Mouse (Mus musculus) hindbrain, embryonic 11.5 days (tissue): ENCODE results near the gene Phgdh. TPM values are rescaled to one million over a fixed set of nuclear protein-coding genes. Genes with fewer than 3 reads are reported as not detected.

Source experiments
- ATAC-seq: fragments of 200-750 bp; cut with Nextera tagmentation; 2 replicates; pipeline ENCODE4 v1.8.0; 2017; ENCODE audit warnings: mild to moderate bottlenecking, moderate TSS enrichment, moderate library complexity; ENCODE audit not compliant: low FRiP score
- DNase-seq: peaks from one replicate; pipeline ENCODE4 v3.0.0-alpha.2; 2015; ENCODE audit warnings: low spot score
- H3K27ac ChIP-seq: fragments of 300-500 bp; sonication (generic); 2 replicates; pipeline ENCODE4 v1.5.1; 2014; ENCODE audit warnings: mild to moderate bottlenecking, low read depth, low read length
- H3K27me3 ChIP-seq: fragments of 300-500 bp; sonication (generic); 2 replicates; pipeline ENCODE4 v1.6.1; 2014; ENCODE audit warnings: mild to moderate bottlenecking, low read length, moderate library complexity, mixed read lengths; ENCODE audit not compliant: control insufficient read depth, insufficient read depth
- H3K36me3 ChIP-seq: fragments of 300-500 bp; sonication (generic); 2 replicates; pipeline ENCODE4 v1.6.1; 2014; ENCODE audit warnings: mild to moderate bottlenecking, low read length, moderate library complexity, mixed read lengths; ENCODE audit not compliant: control insufficient read depth, insufficient read depth
- H3K4me1 ChIP-seq: fragments of 300-500 bp; sonication (generic); replicated peaks from 2 replicates; pipeline ENCODE4 v1.6.1; 2014; ENCODE audit warnings: low read length, mixed read lengths; ENCODE audit not compliant: control insufficient read depth, insufficient read depth
- H3K4me2 ChIP-seq: fragments of 300-500 bp; sonication (generic); replicated peaks from 2 replicates; pipeline ENCODE4 v1.6.1; 2014; ENCODE audit warnings: mild to moderate bottlenecking, low read depth, low read length
- H3K4me3 ChIP-seq: fragments of 300-500 bp; sonication (generic); 2 replicates; pipeline ENCODE4 v1.5.1; 2014; ENCODE audit warnings: low read depth, low read length
- H3K9ac ChIP-seq: fragments of 300-500 bp; sonication (generic); 2 replicates; pipeline ENCODE4 v1.6.1; 2014; ENCODE audit warnings: low read depth, low read length
- H3K9me3 ChIP-seq: fragments of 300-500 bp; sonication (generic); 2 replicates; pipeline ENCODE4 v1.6.1; 2016; ENCODE audit warnings: low read length; ENCODE audit not compliant: control insufficient read depth
- WGBS: fragments of 180-500 bp; shearing (Covaris S2); extraction: QIAGEN DNeasy Blood & Tissue Kit; methylation state at CpG from one replicate; pipeline ENCODE4 v1.1.7; 2014; 5-methylcytosine and 5-hydroxymethylcytosine counted together
- polyA plus RNA-seq: library from polyadenylated mRNA; unstranded; fragments of >200 nt; fragmentation: Nextera tagmentation; extraction: Ambion mirVana; gene quantifications from 2 replicates; pipeline ENCODE4 v1.2.1, GENCODE M21; 2014

The Phgdh gene
- polyA plus RNA-seq, 1 experiment from 2014 or later, result 319 TPM

- ATAC-seq, result no peak
Observed at GRCm38 (mm10) chr3:98273623-98274398, 66.0 kb downstream of the Phgdh start.

GRCm38 (mm10) chr3:98267249-98267651 is 72.5 kb downstream of the Phgdh start:
- peak; percentile 12 for DNase-seq

More at GRCm38 (mm10) chr3:98273623-98274398, 66.0 kb downstream of the Phgdh start:
- Histone ChIP-seq H3K4me2 (no peak overlapping the region), H3K4me3 (no peak overlapping the region), H3K27ac (no peak overlapping the region), H3K9ac (no peak overlapping the region), H3K9me3 (no peaks in the 10 kb centered on the region), H3K36me3 (no peaks in the 10 kb centered on the region), H3K4me1 (no peaks in the 10 kb centered on the region), H3K27me3 (no peaks in the 10 kb centered on the region)
- no peak for DNase-seq
- WGBS, result 63% methylated on average over 11 of the region's 11 CpGs

More at GRCm38 (mm10) chr3:98267249-98267651, 72.5 kb downstream of the Phgdh start:
- Histone ChIP-seq H3K27me3 (no peaks in the 10 kb centered on the region), H3K4me1 (no peaks in the 10 kb centered on the region; the same call in 1 of the 2 replicates), H3K4me3 (no peak overlapping the region), H3K9ac (no peak overlapping the region), H3K27ac (no peak overlapping the region), H3K4me2 (no peak overlapping the region), H3K9me3 (no peaks in the 10 kb centered on the region), H3K36me3 (no peaks in the 10 kb centered on the region)
- WGBS, result 16% methylated on average over 6 of the region's 6 CpGs
- no peak for ATAC-seq

Other genes with a start within 250 kb of the Phgdh start
- gene Adam30, start 179.4 kb downstream of the Phgdh start, polyA plus RNA-seq, result not detected in 2 replicates
- gene Reg4, start 117.8 kb downstream of the Phgdh start, polyA plus RNA-seq, result not detected in 2 replicates
- 2.9 and 5.2 TPM in 2 replicates for gene Hmgcs2, start 59.6 kb downstream of the Phgdh start, polyA plus RNA-seq
- gene Zfp697, start 42.5 kb upstream of the Phgdh start, polyA plus RNA-seq, result 12.2 and 15.5 TPM in 2 replicates
- not detected in 2 replicates for gene Gm4450, start 117.1 kb upstream of the Phgdh start, polyA plus RNA-seq
- gene Hsd3b4, start 170.5 kb upstream of the Phgdh start, polyA plus RNA-seq, result not detected in 2 replicates
- gene Gm10681, start 248.8 kb upstream of the Phgdh start, polyA plus RNA-seq, result not detected in 2 replicates